ENCODE assay signal across 15 mouse cellular contexts in the genomic region with DNA sequence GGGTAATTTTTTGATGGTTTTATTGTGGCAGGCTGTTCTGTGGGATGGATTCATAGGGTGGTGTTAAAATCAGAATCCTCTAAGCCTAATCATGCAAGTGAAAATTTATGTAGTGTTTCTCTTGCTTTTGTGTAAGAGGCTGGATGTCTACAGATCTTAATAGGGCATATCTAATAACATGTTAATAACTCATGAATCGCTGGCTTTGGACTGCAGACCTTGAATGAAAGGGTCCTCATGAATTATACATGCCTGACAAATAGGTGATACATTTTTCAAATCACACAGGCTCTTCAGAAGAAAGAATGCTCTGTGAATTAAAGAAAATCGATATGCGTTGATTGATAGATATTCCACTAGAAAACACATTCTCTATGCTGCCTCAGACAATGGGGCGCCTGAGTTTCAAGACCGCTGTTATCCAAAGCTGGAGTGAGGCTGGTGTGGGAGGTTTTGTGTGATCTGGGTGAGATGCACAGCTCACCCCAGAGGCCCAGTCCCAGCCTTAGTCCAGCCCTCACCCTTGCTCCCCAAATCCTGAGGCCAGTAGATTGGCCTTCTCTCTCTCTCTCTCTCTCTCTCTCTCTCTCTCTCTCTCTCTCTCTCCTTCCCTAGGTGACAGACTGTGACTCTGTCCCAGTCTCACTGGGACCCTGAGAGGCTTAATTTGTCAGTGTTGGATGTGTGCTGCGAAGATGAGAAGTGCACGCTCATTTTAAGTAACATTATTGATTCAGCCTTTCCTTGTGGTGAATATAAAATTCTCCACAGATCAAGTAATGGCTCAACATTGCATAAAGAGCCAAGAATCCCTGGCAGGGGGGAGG.
DNase-seq lines count a peak whose midpoint lies in the region; ATAC-seq and TF ChIP-seq lines count a peak whose summit lies in the region.
"Had no signal": no experiment of that assay in that cellular context is flagged by ENCODE, and none has a peak within 500 bp of the region (broad histone marks: within the 10 kb centered on the region; RNA-seq: fewer than 3 reads in every experiment).

No protein-coding gene starts in this region.

- 69% methylated on average over 7 of the region's 7 CpGs for WGBS in midbrain, embryonic 11.5 days
- WGBS in neural tube, embryonic 13.5 days, result 38% methylated on average over 7 of the region's 7 CpGs

- ATAC-seq in midbrain, embryonic 11.5 days (ENCODE audit: low FRiP score), result peak; percentile 63
- peak; percentile 69; the same call in 1 of the 2 replicates for ATAC-seq in neural tube, embryonic 13.5 days (ENCODE audit: low read depth)
- ATAC-seq in activated CD4-positive, CD25-positive, alpha-beta regulatory T cell, adult 4 months, result no peak
- ATAC-seq: intestine, embryonic 15.5 days had no signal

- no peaks in the 10 kb centered on the region for H3K36me3 ChIP-seq in midbrain, embryonic 11.5 days (ENCODE audit: control insufficient read depth, insufficient read depth, low read length)
- H3K36me3 ChIP-seq in neural tube, embryonic 13.5 days, result no peaks in the 10 kb centered on the region
- H3K36me3 ChIP-seq: intestine, embryonic 15.5 days; limb, embryonic 13.5 days; liver, embryonic 15.5 days had no signal

- TF ChIP-seq POLR2A in embryonic fibroblast, embryonic 13.5 days (IDR thresholded peaks at IDR 0.05; ENCODE audit: low read depth, low read length), result no peak

- peak; percentile 49 for DNase-seq in heart, adult 11 months
- DNase-seq in heart, postnatal 14 days, result no peak
- DNase-seq in midbrain, embryonic 11.5 days (ENCODE audit: low spot score, missing footprints), result no peak
- no peak for DNase-seq in spleen, postnatal 4 days (ENCODE audit: low spot score in 2 of 2)
- DNase-seq: cerebellum, adult 8-10 months; heart, adult 2 months; lung, postnatal 10 days; right cerebral cortex, postnatal 25 days had no signal

- intact Hi-C loops in heart, postnatal 14 days (cut with DNase I), result loop anchor here (2.0 kb wide), 1 partner anchor 57 kb away; no protein-coding TSS in a partner anchor

- peak overlapping the region; percentile 55 for H3K27ac ChIP-seq in embryonic fibroblast, embryonic 13.5 days (ENCODE audit: insufficient read depth, low read length)
- H3K27ac ChIP-seq in midbrain, embryonic 11.5 days (ENCODE audit: low read depth, low read length), result no peak overlapping the region
- H3K27ac ChIP-seq in neural tube, embryonic 13.5 days (replicated peaks), result peak overlapping the region; percentile 63
- H3K27ac ChIP-seq: heart, adult 2 months; intestine, embryonic 15.5 days; kidney, postnatal 0 days; limb, embryonic 13.5 days; liver, embryonic 15.5 days had no signal

- TF ChIP-seq CTCF in embryonic fibroblast, embryonic 13.5 days (IDR thresholded peaks at IDR 0.05; ENCODE audit: borderline replicate concordance, insufficient read depth, low read length), result no peak

- no peak overlapping the region for H3K4me3 ChIP-seq in embryonic fibroblast, embryonic 13.5 days (ENCODE audit: insufficient read depth, low read length)
- no peak overlapping the region for H3K4me3 ChIP-seq in midbrain, embryonic 11.5 days (ENCODE audit: low read depth, low read length)
- no peak overlapping the region for H3K4me3 ChIP-seq in neural tube, embryonic 13.5 days
- H3K4me3 ChIP-seq: heart, adult 2 months; intestine, embryonic 15.5 days; limb, embryonic 13.5 days; liver, embryonic 15.5 days had no signal

- H3K9ac ChIP-seq in midbrain, embryonic 11.5 days (ENCODE audit: low read length), result no peak overlapping the region
- H3K9ac ChIP-seq in neural tube, embryonic 13.5 days, result no peak overlapping the region
- H3K9ac ChIP-seq: intestine, embryonic 15.5 days; limb, embryonic 13.5 days; liver, embryonic 15.5 days had no signal

- H3K9me3 ChIP-seq in midbrain, embryonic 11.5 days (ENCODE audit: control insufficient read depth, low read length), result no peaks in the 10 kb centered on the region
- no peaks in the 10 kb centered on the region for H3K9me3 ChIP-seq in neural tube, embryonic 13.5 days
- H3K9me3 ChIP-seq: intestine, embryonic 15.5 days; limb, embryonic 13.5 days; liver, embryonic 15.5 days had no signal

- no peaks in the 10 kb centered on the region for H3K27me3 ChIP-seq in midbrain, embryonic 11.5 days (ENCODE audit: control insufficient read depth, insufficient read depth, low read length)
- H3K27me3 ChIP-seq in neural tube, embryonic 13.5 days, result no peaks in the 10 kb centered on the region
- H3K27me3 ChIP-seq: intestine, embryonic 15.5 days; limb, embryonic 13.5 days; liver, embryonic 15.5 days had no signal

- no peaks in the 10 kb centered on the region for H3K4me1 ChIP-seq in embryonic fibroblast, embryonic 13.5 days (ENCODE audit: control insufficient read depth, insufficient read depth, low read length)
- no peaks in the 10 kb centered on the region for H3K4me1 ChIP-seq in midbrain, embryonic 11.5 days (ENCODE audit: control insufficient read depth, insufficient read depth, low read length)
- peaks cover 8% of the 10 kb centered on the region for H3K4me1 ChIP-seq in neural tube, embryonic 13.5 days (replicated peaks)
- H3K4me1 ChIP-seq: intestine, embryonic 15.5 days; limb, embryonic 13.5 days; liver, embryonic 15.5 days had no signal

- H3K4me2 ChIP-seq in midbrain, embryonic 11.5 days, result no peak overlapping the region
- no peak overlapping the region for H3K4me2 ChIP-seq in neural tube, embryonic 13.5 days
- H3K4me2 ChIP-seq: intestine, embryonic 15.5 days; limb, embryonic 13.5 days; liver, embryonic 15.5 days had no signal
